Mouse (Mus musculus) liver, adult 2 months (tissue): ENCODE results near the gene Phc1. TPM values are rescaled to one million over a fixed set of nuclear protein-coding genes. Genes with fewer than 3 reads are reported as not detected.

ENCODE experiments used
- DNase-seq: peaks from one replicate; pipeline ENCODE4 v3.0.0-alpha.2; 2011; ENCODE audit warnings: low read depth, low spot score; ENCODE audit errors: extremely low read depth
- H3K27ac ChIP-seq: fragments of 200-500 bp; replicated peaks from 2 replicates; pipeline ENCODE4 v1.5.1; 2012; ENCODE audit warnings: low read depth, mild to moderate bottlenecking, control low read depth, inconsistent platforms, low read length; ENCODE audit not compliant: insufficient read depth
- H3K27me3 ChIP-seq: fragments of 200-500 bp; 2 replicates; pipeline ENCODE4 v1.6.1; 2012; ENCODE audit warnings: mild to moderate bottlenecking, moderate library complexity, low read length, inconsistent platforms; ENCODE audit not compliant: control insufficient read depth, insufficient read depth
- H3K36me3 ChIP-seq: fragments of 200-500 bp; 2 replicates; pipeline ENCODE4 v1.6.1; 2012; ENCODE audit warnings: low read length, inconsistent platforms; ENCODE audit not compliant: control insufficient read depth, insufficient read depth
- H3K4me1 ChIP-seq: fragments of 200-500 bp; 2 replicates; pipeline ENCODE4 v1.6.1; 2011; ENCODE audit warnings: low read length; ENCODE audit not compliant: control insufficient read depth, insufficient read depth
- H3K4me3 ChIP-seq: fragments of 200-500 bp; 2 replicates; pipeline ENCODE4 v1.5.1; 2011; ENCODE audit warnings: low read depth, mild to moderate bottlenecking, control low read depth, low read length, moderate library complexity; ENCODE audit not compliant: insufficient read depth
- H3K79me2 ChIP-seq: fragments of 200-500 bp; 2 replicates; pipeline ENCODE4 v1.6.1; 2012; ENCODE audit warnings: inconsistent platforms, mild to moderate bottlenecking, low read length, moderate library complexity; ENCODE audit not compliant: control insufficient read depth, insufficient read depth
- H3K9ac ChIP-seq: fragments of 200-500 bp; 2 replicates; pipeline ENCODE4 v1.6.1; 2012; ENCODE audit warnings: low read depth, mild to moderate bottlenecking, control low read depth, inconsistent platforms, low read length
- CTCF ChIP-seq: fragments of 200-500 bp; IDR thresholded peaks from 2 replicates; pipeline ENCODE4 v1.5.1; 2011; ENCODE audit warnings: low read depth, low read length, control low read depth
- POLR2A ChIP-seq: fragments of 200-500 bp; IDR thresholded peaks from 2 replicates; pipeline ENCODE4 v1.6.1; 2011; ENCODE audit warnings: low read length, control low read depth; ENCODE audit not compliant: insufficient read depth; ENCODE audit errors: extremely low read depth
- WGBS: fragments of 180-500 bp; shearing (Covaris S2); methylation state at CpG from one replicate; pipeline ENCODE4 v1.1.7; 2018; 5-methylcytosine and 5-hydroxymethylcytosine counted together
- polyA plus RNA-seq: library from polyadenylated mRNA; depleted of rRNA; stranded (reverse); fragments of >200 nt; gene quantifications from 2 replicates; pipeline ENCODE4 v1.2.3, GENCODE M21; 2012
- total RNA-seq: library from RNA; depleted of rRNA; stranded (reverse); fragments of >200 nt; gene quantifications from 2 replicates; pipeline ENCODE4 v1.2.3, GENCODE M21; 2014

The Phc1 gene
- total and polyA plus RNA-seq, 2 experiments = 0.74 to 2.7 TPM

- 70% methylated on average over 1 of the region's 1 CpGs for WGBS
- TF ChIP-seq CTCF (no peak), POLR2A (no peak)
- H3K4me3 ChIP-seq = no peak overlapping the region
- no peaks in the 10 kb centered on the region for H3K36me3 ChIP-seq
- no peak overlapping the region for H3K27ac ChIP-seq
- no peak overlapping the region for H3K9ac ChIP-seq
- H3K27me3 ChIP-seq = no peaks in the 10 kb centered on the region
- no peaks in the 10 kb centered on the region for H3K79me2 ChIP-seq
- DNase-seq = no peak
- no peaks in the 10 kb centered on the region for H3K4me1 ChIP-seq
These were observed 55.5 kb downstream of the Phc1 start for GRCm38 (mm10) chr6:122284823-122285222.

GRCm38 (mm10) chr6:122284304-122284703 lies 56.1 kb downstream of the Phc1 start:
- Histone ChIP-seq H3K27me3 (no peaks in the 10 kb centered on the region), H3K4me1 (no peaks in the 10 kb centered on the region), H3K79me2 (no peaks in the 10 kb centered on the region), H3K9ac (no peak overlapping the region), H3K27ac (no peak overlapping the region), H3K36me3 (no peaks in the 10 kb centered on the region), H3K4me3 (no peak overlapping the region)
- TF ChIP-seq CTCF (no peak), POLR2A (no peak)
- no peak for DNase-seq
- 87% methylated on average over 4 of the region's 4 CpGs for WGBS

GRCm38 (mm10) chr6:122283429-122283828 lies 56.9 kb downstream of the Phc1 start:
- Histone ChIP-seq H3K4me3 (no peak overlapping the region), H3K4me1 (no peaks in the 10 kb centered on the region), H3K27me3 (no peaks in the 10 kb centered on the region), H3K79me2 (no peaks in the 10 kb centered on the region), H3K36me3 (no peaks in the 10 kb centered on the region), H3K27ac (no peak overlapping the region), H3K9ac (no peak overlapping the region)
- 81% methylated on average over 2 of the region's 2 CpGs for whole genome bisulfite sequencing
- TF ChIP-seq POLR2A (no peak), CTCF (no peak)
- no peak for DNase-seq

GRCm38 (mm10) chr6:122282782-122283181 lies 57.6 kb downstream of the Phc1 start, which contains the start of gene Klrg1:
TSS of gene Klrg1 (minus strand) at chr6:122282882.
- no peaks in the 10 kb centered on the region for H3K27me3 ChIP-seq
- DNase-seq = no peak
- no peaks in the 10 kb centered on the region for H3K36me3 ChIP-seq
- H3K4me1 ChIP-seq = no peaks in the 10 kb centered on the region
- no peaks in the 10 kb centered on the region for H3K79me2 ChIP-seq
- H3K9ac ChIP-seq = no peak within 1 kb of the TSS
- TF ChIP-seq POLR2A = no peak
- no peak for TF ChIP-seq CTCF
- no peak within 1 kb of the TSS for H3K4me3 ChIP-seq
- no peak within 1 kb of the TSS for H3K27ac ChIP-seq
- 80% methylated on average over 6 of the region's 6 CpGs for WGBS

GRCm38 (mm10) chr6:122276565-122276964 lies 63.8 kb downstream of the Phc1 start:
- Histone ChIP-seq H3K79me2 (no peaks in the 10 kb centered on the region), H3K36me3 (no peaks in the 10 kb centered on the region), H3K27me3 (no peaks in the 10 kb centered on the region), H3K4me3 (no peak overlapping the region), H3K9ac (no peak overlapping the region), H3K27ac (no peak overlapping the region), H3K4me1 (no peaks in the 10 kb centered on the region)
- 86% methylated on average over 7 of the region's 7 CpGs for WGBS
- TF ChIP-seq POLR2A (no peak), CTCF (no peak)
- no peak for DNase-seq

GRCm38 (mm10) chr6:122274546-122274945 lies 65.8 kb downstream of the Phc1 start:
- H3K9ac ChIP-seq = no peak overlapping the region
- H3K27me3 ChIP-seq = no peaks in the 10 kb centered on the region
- no peaks in the 10 kb centered on the region for H3K4me1 ChIP-seq
- no peak overlapping the region for H3K4me3 ChIP-seq
- WGBS = 21% methylated on average over 5 of the region's 5 CpGs
- no peaks in the 10 kb centered on the region for H3K79me2 ChIP-seq
- DNase-seq = no peak
- TF ChIP-seq CTCF = no peak
- no peak for TF ChIP-seq POLR2A
- H3K36me3 ChIP-seq = no peaks in the 10 kb centered on the region
- no peak overlapping the region for H3K27ac ChIP-seq
